Mouse (Mus musculus) thymus, adult 2 months (tissue): Measurements from ENCODE around the gene G3bp2.

Experiments used
- CTCF ChIP-seq: fragments of 200-500 bp; IDR thresholded peaks from 2 replicates; pipeline ENCODE4 v1.5.1; 2012; ENCODE audit warnings: mild to moderate bottlenecking, control low read depth, low read length, moderate library complexity, borderline replicate concordance; ENCODE audit not compliant: control insufficient read depth, poor library complexity, insufficient read depth; ENCODE audit errors: extremely low read depth
- POLR2A ChIP-seq: fragments of 200-500 bp; IDR thresholded peaks from 2 replicates; pipeline ENCODE4 v1.6.1; 2012; ENCODE audit warnings: mild to moderate bottlenecking, low read length, control low read depth, moderate library complexity; ENCODE audit not compliant: control insufficient read depth, poor library complexity, insufficient read depth; ENCODE audit errors: extremely low read depth

GRCm38 (mm10) chr5:92129321-92129768, 45.8 kb upstream of the G3bp2 start:
- no peak for TF ChIP-seq CTCF
- TF ChIP-seq POLR2A = no peak
